Mouse (Mus musculus): ENCODE data around the gene Rgs6.

Gene Rgs6

GRCm38 (mm10) chr12:83100413-83100812, 512.3 kb downstream of the Rgs6 start:
- DNase-seq = no peak

- no peak for DNase-seq
Measured at GRCm38 (mm10) chr12:83100848-83101247, 512.8 kb downstream of the Rgs6 start.

- DNase-seq = no peak
Measured at GRCm38 (mm10) chr12:83105514-83106119, 517.5 kb downstream of the Rgs6 start.

- no peak for DNase-seq
Measured at GRCm38 (mm10) chr12:83106120-83106517, 518.0 kb downstream of the Rgs6 start.

GRCm38 (mm10) chr12:83109486-83109885, 521.4 kb downstream of the Rgs6 start:
- no peak for DNase-seq

- DNase-seq = no peak
Measured at GRCm38 (mm10) chr12:83109891-83110630, 522.0 kb downstream of the Rgs6 start.

- no peak for DNase-seq
Measured at GRCm38 (mm10) chr12:83110711-83111110, 522.6 kb downstream of the Rgs6 start.

- peak; percentile 60 for DNase-seq
Measured at GRCm38 (mm10) chr12:83112283-83112682, 524.2 kb downstream of the Rgs6 start.

- no peak for DNase-seq
Measured at GRCm38 (mm10) chr12:83112901-83113628, 525.0 kb downstream of the Rgs6 start.

GRCm38 (mm10) chr12:83113971-83114370, 525.9 kb downstream of the Rgs6 start:
- no peak for DNase-seq

GRCm38 (mm10) chr12:83114396-83115053, 526.4 kb downstream of the Rgs6 start:
- peak; percentile 69 for DNase-seq

- no peak for DNase-seq
Measured at GRCm38 (mm10) chr12:83124111-83124510, 536.0 kb downstream of the Rgs6 start.

GRCm38 (mm10) chr12:83125284-83125683, 537.2 kb downstream of the Rgs6 start:
- DNase-seq = no peak

GRCm38 (mm10) chr12:83126923-83127322, 538.8 kb downstream of the Rgs6 start:
- no peak for DNase-seq

GRCm38 (mm10) chr12:83127955-83128354, 539.9 kb downstream of the Rgs6 start:
- DNase-seq = no peak

- DNase-seq = no peak
Measured at GRCm38 (mm10) chr12:83128606-83129005, 540.5 kb downstream of the Rgs6 start.

- no peak for DNase-seq
Measured at GRCm38 (mm10) chr12:83131405-83131804, 543.3 kb downstream of the Rgs6 start.

GRCm38 (mm10) chr12:83133827-83134226, 545.7 kb downstream of the Rgs6 start:
- no peak for DNase-seq

GRCm38 (mm10) chr12:83136031-83136430, 547.9 kb downstream of the Rgs6 start:
- no peak for DNase-seq

GRCm38 (mm10) chr12:83136460-83136859, 548.4 kb downstream of the Rgs6 start:
- DNase-seq = no peak

GRCm38 (mm10) chr12:83137001-83137400, 548.9 kb downstream of the Rgs6 start:
- DNase-seq = no peak

GRCm38 (mm10) chr12:83141164-83141563, 553.1 kb downstream of the Rgs6 start:
- no peak for DNase-seq

- peak; percentile 51 for DNase-seq
Measured at GRCm38 (mm10) chr12:83142507-83142906, 554.4 kb downstream of the Rgs6 start.
